Mouse (Mus musculus) kidney, adult 2 months (tissue): ENCODE measurements around the gene Snx29. TPM values are rescaled to one million over a fixed set of nuclear protein-coding genes. Genes with fewer than 3 reads are reported as not detected.

Experiments used
- DNase-seq: peaks from one replicate; pipeline ENCODE4 v3.0.0; 2021
- H3K27ac ChIP-seq: fragments of 200-500 bp; 2 replicates; pipeline ENCODE4 v1.5.1; 2012; ENCODE audit warnings: low read depth, low read length, control low read depth, inconsistent platforms; ENCODE audit not compliant: insufficient read depth
- H3K27me3 ChIP-seq: fragments of 200-500 bp; replicated peaks from 2 replicates; pipeline ENCODE4 v1.6.1; 2012; ENCODE audit warnings: mild to moderate bottlenecking, moderate library complexity, low read length, inconsistent platforms; ENCODE audit not compliant: control insufficient read depth, insufficient read depth
- H3K36me3 ChIP-seq: fragments of 200-500 bp; 2 replicates; pipeline ENCODE4 v1.6.1; 2012; ENCODE audit warnings: mild to moderate bottlenecking, moderate library complexity, low read length, inconsistent platforms; ENCODE audit not compliant: control insufficient read depth, insufficient read depth
- H3K4me1 ChIP-seq: fragments of 200-500 bp; 2 replicates; pipeline ENCODE4 v1.6.1; 2011; ENCODE audit warnings: low read length; ENCODE audit not compliant: control insufficient read depth, insufficient read depth
- H3K4me3 ChIP-seq: fragments of 200-500 bp; 2 replicates; pipeline ENCODE4 v1.5.1; 2011; ENCODE audit warnings: mild to moderate bottlenecking, low read depth, low read length, control low read depth; ENCODE audit not compliant: insufficient read depth
- CTCF ChIP-seq: fragments of 200-500 bp; conservative IDR thresholded peaks from 2 replicates; pipeline ENCODE4 v1.5.1; 2011; ENCODE audit warnings: low read depth, mild to moderate bottlenecking, control low read depth, low read length, moderate library complexity, mixed read lengths; ENCODE audit not compliant: insufficient read depth, insufficient read length
- POLR2A ChIP-seq: fragments of 200-500 bp; IDR thresholded peaks from one replicate; pipeline ENCODE4 v1.6.1; 2011; ENCODE audit warnings: low read depth, low read length, control low read depth
- WGBS: fragments of 180-500 bp; shearing (Covaris S2); methylation state at CpG from one replicate; pipeline ENCODE4 v1.1.7; 2018; 5-methylcytosine and 5-hydroxymethylcytosine counted together
- polyA plus RNA-seq: library from polyadenylated mRNA; depleted of rRNA; stranded (reverse); fragments of >200 nt; gene quantifications from 2 replicates; pipeline ENCODE4 v1.2.3, GENCODE M21; 2012

Snx29 gene
- polyA plus RNA-seq, 1 experiment, result 64.8 TPM

DNA sequence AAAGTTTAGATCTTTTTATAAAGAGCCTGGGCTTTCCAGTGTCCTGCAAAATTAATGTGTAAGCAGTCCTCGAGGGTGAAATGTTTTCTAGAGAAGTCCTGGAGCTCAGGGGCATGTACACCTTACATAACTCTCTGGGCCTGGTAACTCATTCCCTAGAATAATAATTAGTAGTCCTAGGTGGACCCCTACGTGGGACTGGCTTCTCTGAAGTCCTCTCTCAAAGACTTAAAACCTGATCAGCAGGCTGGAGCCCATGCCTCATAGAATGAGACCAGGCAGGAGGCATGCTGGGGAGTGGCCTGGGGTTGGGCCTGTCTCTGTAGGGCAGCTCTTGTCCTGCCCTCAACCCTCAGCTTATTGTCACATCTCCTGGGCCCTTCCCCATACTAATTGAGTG is 301.4 kb downstream of the Snx29 start:
- peak overlapping the region; percentile 19 for H3K27ac ChIP-seq
- DNase-seq, result peak; percentile 75
- WGBS, result 27% methylated on average over 2 of the region's 2 CpGs
- TF ChIP-seq POLR2A, result no peak
- no peak for TF ChIP-seq CTCF
- no peaks in the 10 kb centered on the region for H3K36me3 ChIP-seq
- H3K27me3 ChIP-seq, result no peaks in the 10 kb centered on the region
- H3K4me1 ChIP-seq, result peaks cover 27% of the 10 kb centered on the region
- H3K4me3 ChIP-seq, result no peak overlapping the region

DNA sequence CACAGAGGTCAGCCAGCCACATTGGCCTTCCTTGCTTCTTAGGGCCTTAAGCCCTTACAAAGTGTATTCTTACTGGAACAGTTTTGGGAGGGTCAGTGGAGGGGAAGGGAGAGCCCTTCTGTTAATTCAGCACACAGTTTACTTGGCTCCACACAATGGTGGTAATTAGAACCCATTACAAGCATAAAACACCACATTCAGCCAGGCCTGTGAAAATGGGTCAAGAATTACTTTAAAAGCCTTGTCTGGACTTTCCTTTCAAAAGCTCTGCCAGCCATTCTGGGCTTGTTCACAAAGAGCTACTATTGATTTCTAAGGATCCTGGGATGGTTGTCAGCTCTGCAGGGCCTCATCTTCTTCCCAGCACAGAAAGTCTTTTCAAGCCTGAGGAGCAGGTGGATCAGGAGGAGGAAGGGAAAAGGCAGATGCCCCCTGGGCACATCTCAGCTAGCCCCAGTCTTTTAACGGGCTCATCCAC is 303.3 kb downstream of the Snx29 start:
- Histone ChIP-seq H3K27ac (no peak overlapping the region), H3K4me1 (peaks cover 32% of the 10 kb centered on the region), H3K4me3 (no peak overlapping the region), H3K27me3 (no peaks in the 10 kb centered on the region), H3K36me3 (no peaks in the 10 kb centered on the region)
- 95% methylated on average over 1 of the region's 1 CpGs for WGBS
- DNase-seq, result no peak
- TF ChIP-seq CTCF, result no peak

DNA sequence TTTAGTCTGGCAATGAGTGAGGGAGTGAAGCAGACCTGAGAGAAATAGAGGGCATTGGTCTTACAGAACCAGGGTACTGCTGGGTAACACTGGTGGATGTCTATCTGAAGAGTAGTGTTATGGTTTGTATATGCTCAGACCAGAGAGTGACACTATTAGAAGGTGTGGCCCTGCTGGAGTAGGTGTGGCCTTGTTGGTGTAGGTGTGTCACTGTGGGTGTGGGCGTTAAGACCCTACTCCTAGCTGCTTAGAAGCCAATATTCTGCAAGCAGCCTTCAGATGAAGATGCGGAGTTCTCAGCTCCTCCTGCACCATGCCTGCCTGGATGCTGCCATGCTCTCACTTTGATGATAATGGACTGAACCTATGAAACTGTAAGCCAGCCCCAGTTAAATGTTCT is 303.9 kb downstream of the Snx29 start:
- Histone ChIP-seq H3K4me3 (no peak overlapping the region), H3K27ac (no peak overlapping the region), H3K4me1 (peaks cover 30% of the 10 kb centered on the region), H3K27me3 (no peaks in the 10 kb centered on the region), H3K36me3 (no peaks in the 10 kb centered on the region; the same call in 1 of the 2 replicates)
- no peak for TF ChIP-seq POLR2A
- no peak for TF ChIP-seq CTCF
- WGBS, result 89% methylated on average over 2 of the region's 2 CpGs
- DNase-seq, result no peak

DNA sequence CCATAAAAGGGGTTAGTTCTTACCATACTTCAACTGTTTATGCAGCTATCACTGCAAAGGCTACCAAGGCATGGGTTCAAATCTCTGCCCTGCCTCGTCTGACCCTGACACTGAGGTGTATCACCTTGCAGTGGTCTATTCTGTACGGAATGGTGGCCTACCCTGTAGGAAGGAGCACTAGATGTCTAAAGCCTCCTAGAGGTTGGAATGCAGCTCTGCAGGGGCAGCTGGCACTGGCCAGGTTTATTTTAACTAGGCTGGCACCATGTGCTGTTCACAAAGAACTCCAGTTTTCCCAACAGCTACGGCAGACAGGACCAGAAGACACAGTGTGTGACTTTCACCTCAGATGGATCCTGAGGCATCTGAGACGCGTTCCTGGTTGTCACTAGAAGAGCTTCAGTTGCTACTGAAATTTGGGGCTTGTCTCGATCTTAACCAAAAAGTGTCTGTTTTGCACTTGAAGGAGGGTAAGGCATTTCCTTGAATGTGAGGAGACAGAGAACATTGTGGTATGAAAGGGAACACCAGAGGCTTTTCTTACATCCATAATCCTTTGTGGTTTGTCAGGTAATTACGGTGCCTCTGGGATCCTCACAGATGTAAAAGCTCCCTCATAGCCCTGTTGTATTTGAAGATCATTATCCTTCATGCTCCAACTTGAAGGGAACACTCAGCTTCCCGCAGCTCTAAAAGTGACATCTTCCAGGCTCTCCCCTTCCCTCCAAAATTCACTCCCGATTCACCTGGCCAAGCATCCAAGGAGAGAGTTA is 305.3 kb downstream of the Snx29 start:
- Histone ChIP-seq H3K27ac (no peak overlapping the region), H3K4me1 (peaks cover 21% of the 10 kb centered on the region), H3K4me3 (no peak overlapping the region), H3K36me3 (no peaks in the 10 kb centered on the region; the same call in 1 of the 2 replicates), H3K27me3 (no peaks in the 10 kb centered on the region)
- 78% methylated on average over 9 of the region's 9 CpGs for WGBS
- peak; percentile 61 for DNase-seq
- TF ChIP-seq POLR2A (no peak), CTCF (peak; percentile 55; the same call in 1 of the 2 replicates)

DNA sequence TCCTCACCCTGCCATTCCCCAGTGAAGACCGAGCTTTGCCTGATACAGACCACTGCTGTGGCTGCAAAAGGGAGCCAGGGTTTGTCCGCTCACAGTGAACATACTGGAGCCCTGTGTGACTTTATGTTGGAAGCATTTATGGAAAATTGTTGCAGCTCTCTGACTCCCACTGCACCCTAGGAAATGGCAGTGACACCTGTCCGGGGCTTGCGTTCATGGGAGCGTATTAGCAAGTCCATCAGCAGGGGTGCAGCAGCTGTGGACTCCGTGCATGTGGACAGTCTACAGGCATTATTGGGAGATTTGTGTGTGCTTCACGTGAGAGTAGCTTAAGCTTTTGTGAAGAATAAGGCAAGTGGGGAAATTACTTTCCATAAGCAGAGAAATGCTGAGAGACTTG is 307.0 kb downstream of the Snx29 start:
- no peak for DNase-seq
- H3K4me3 ChIP-seq, result no peak overlapping the region
- no peaks in the 10 kb centered on the region for H3K27me3 ChIP-seq
- 89% methylated on average over 7 of the region's 7 CpGs for WGBS
- H3K36me3 ChIP-seq, result no peaks in the 10 kb centered on the region; the same call in 1 of the 2 replicates
- peaks cover 7% of the 10 kb centered on the region; the same call in 1 of the 2 replicates for H3K4me1 ChIP-seq
- no peak overlapping the region for H3K27ac ChIP-seq
- TF ChIP-seq POLR2A (no peak), CTCF (no peak)

DNA sequence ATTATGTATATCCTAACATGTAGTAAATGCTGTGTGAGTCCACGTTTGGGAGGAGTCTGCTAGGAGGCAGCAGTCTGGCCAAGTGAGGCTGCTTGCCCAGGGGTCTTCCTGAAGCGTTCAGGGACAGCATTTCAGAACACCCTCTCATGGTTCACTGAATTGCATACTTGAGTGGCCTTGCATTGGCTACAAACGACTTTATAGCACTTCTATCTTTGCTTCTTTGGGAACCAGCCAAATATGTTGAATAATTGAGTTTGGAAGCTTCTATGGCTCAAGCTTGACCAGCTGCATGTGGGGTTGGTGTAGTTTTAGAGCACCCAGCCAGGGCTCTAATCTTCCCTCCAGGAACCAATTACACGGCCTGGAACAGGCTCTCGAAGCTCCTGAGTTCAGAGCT is 307.8 kb downstream of the Snx29 start:
- peak; percentile 47 for DNase-seq

DNA sequence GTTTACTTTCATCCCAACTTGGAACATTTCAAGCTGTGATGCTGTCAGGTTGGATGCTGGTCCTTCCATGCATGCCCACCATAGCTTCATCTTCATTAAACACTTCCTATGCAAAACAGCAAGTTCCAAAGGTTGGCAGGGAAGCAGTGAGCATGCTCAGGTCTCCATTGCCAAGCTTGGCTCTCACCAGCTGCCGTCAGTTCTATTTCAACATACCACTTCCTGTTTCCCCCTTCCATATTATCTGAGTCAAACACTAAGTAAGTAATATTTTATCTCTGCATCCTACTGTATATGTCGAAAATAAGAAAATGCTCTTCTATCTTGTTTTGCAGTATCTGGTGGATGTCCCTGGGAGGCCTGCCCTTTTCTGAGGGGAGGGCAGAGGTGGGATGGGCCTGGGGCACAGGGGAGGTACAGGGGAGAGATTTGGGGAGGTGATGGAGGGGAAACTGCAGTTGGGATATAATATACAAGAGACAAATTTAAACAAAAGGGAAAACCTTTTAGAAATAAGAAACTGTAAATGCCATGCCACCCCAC is 309.6 kb downstream of the Snx29 start:
- no peak for DNase-seq
- H3K4me1 ChIP-seq, result peaks cover 8% of the 10 kb centered on the region
- no peaks in the 10 kb centered on the region; the same call in 1 of the 2 replicates for H3K36me3 ChIP-seq
- H3K27ac ChIP-seq, result no peak overlapping the region
- 68% methylated on average over 2 of the region's 2 CpGs for WGBS
- no peaks in the 10 kb centered on the region for H3K27me3 ChIP-seq
- no peak overlapping the region for H3K4me3 ChIP-seq
- TF ChIP-seq POLR2A (no peak), CTCF (no peak)

More for the DNA sequence above, 307.8 kb downstream of the Snx29 start:
- H3K27ac ChIP-seq, result no peak overlapping the region
- TF ChIP-seq POLR2A, result no peak
- TF ChIP-seq CTCF, result no peak
- H3K36me3 ChIP-seq, result no peaks in the 10 kb centered on the region; the same call in 1 of the 2 replicates
- H3K4me1 ChIP-seq, result peaks cover 5% of the 10 kb centered on the region; the same call in 1 of the 2 replicates
- WGBS, result 20% methylated on average over 5 of the region's 5 CpGs
- H3K27me3 ChIP-seq, result no peaks in the 10 kb centered on the region
- no peak overlapping the region for H3K4me3 ChIP-seq
